Mouse (Mus musculus) forebrain, postnatal 0 days (tissue): ENCODE results near the gene Lcn12. TPM values are rescaled to one million over a fixed set of nuclear protein-coding genes. Genes with fewer than 3 reads are reported as not detected.

Source experiments
- ATAC-seq: fragments of 200-750 bp; cut with Nextera tagmentation; 2 replicates; pipeline ENCODE4 v1.8.0; 2017; ENCODE audit warnings: mild to moderate bottlenecking, moderate library complexity
- DNase-seq: peaks from one replicate; pipeline ENCODE4 v3.0.0-alpha.2; 2015
- H3K27ac ChIP-seq: fragments of 300-500 bp; sonication (generic); 2 replicates; pipeline ENCODE4 v1.5.1; 2014; ENCODE audit warnings: low read depth, mild to moderate bottlenecking, antibody characterized with exemption, low read length, moderate library complexity, mixed read lengths
- H3K27me3 ChIP-seq: fragments of 300-500 bp; sonication (generic); 2 replicates; pipeline ENCODE4 v1.6.1; 2014; ENCODE audit warnings: mild to moderate bottlenecking, low read length, mixed read lengths; ENCODE audit not compliant: insufficient read depth
- H3K36me3 ChIP-seq: fragments of 300-500 bp; sonication (generic); 2 replicates; pipeline ENCODE4 v1.6.1; 2014; ENCODE audit warnings: mild to moderate bottlenecking, moderate library complexity; ENCODE audit not compliant: insufficient read depth
- H3K4me1 ChIP-seq: fragments of 300-500 bp; sonication (generic); 2 replicates; pipeline ENCODE4 v1.6.1; 2014; ENCODE audit warnings: antibody characterized with exemption; ENCODE audit not compliant: insufficient read depth
- H3K4me2 ChIP-seq: fragments of 300-500 bp; sonication (generic); 2 replicates; pipeline ENCODE4 v1.6.1; 2014; ENCODE audit warnings: low read depth, mild to moderate bottlenecking, moderate library complexity
- H3K4me3 ChIP-seq: fragments of 300-500 bp; sonication (generic); 2 replicates; pipeline ENCODE4 v1.5.1; 2014; ENCODE audit warnings: low read depth, low read length, mixed read lengths
- H3K9ac ChIP-seq: fragments of 300-500 bp; sonication (generic); 2 replicates; pipeline ENCODE4 v1.6.1; 2014; ENCODE audit warnings: mild to moderate bottlenecking
- H3K9me3 ChIP-seq: fragments of 300-500 bp; sonication (generic); 2 replicates; pipeline ENCODE4 v1.6.1; 2016; ENCODE audit warnings: low read length
- CTCF ChIP-seq: sonication (generic); IDR thresholded peaks from 2 replicates; pipeline ENCODE4 v1.5.1; 2016; ENCODE audit warnings: antibody characterized with exemption, control low read depth, low read depth
- WGBS: fragments of 180-500 bp; shearing (Covaris S2); extraction: QIAGEN DNeasy Blood & Tissue Kit; methylation state at CpG from one replicate; pipeline ENCODE4 v1.1.7; 2014; 5-methylcytosine and 5-hydroxymethylcytosine counted together
- polyA plus RNA-seq: library from polyadenylated mRNA; unstranded; fragments of >200 nt; fragmentation: Nextera tagmentation; extraction: Ambion mirVana; gene quantifications from 2 replicates; pipeline ENCODE4 v1.2.1, GENCODE M21; 2015
- total RNA-seq: library from RNA; depleted of rRNA; stranded (reverse); fragments of >200 nt; gene quantifications from 2 replicates; pipeline ENCODE4 v1.2.3, GENCODE M21; 2014

Gene Lcn12
- total and polyA plus RNA-seq, 2 experiments from 2014 or later, result not detected

DNA sequence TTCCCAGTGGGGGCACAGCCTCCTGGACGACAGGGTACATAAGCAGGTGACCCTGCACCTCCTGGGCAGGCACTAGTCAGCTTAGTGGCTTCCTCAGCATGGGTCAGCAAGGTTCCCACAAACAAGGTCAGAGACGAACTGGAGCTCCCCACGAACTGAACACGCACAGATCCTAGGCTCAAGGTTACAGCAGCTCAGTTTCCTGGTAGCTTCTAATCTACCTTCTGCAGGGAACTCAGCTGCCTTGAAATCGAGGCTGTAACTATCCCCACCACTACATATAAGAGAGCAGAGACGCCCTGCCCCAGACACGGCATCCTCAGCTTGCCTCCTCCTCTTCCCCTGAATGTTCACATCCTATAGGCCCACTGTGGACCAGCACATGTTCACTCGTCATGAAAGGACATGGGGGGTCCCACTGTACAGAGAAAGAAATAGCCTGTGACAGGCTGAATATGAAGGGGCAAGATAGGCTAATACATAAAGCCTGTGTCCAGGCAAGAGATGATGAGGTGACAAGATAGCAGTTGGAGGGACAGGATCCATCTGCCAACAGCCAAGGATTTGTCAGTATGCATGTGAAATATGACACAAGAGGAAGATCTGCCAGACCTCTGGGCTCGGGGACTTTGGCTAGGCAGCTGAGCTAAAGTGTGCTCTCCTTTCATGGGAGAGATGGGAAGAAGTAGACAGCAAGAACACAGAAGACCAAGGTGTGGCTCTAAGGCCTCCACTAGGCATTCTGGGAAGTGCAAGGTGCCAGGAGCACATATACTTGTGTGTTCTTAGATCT lies 33.0 kb upstream of the Lcn12 start:
- TF ChIP-seq CTCF, result no peak
- Histone ChIP-seq H3K36me3 (peaks cover 64% of the 10 kb centered on the region), H3K27ac (no peak overlapping the region), H3K9ac (no peak overlapping the region), H3K4me2 (no peak overlapping the region), H3K4me1 (no peaks in the 10 kb centered on the region), H3K4me3 (no peak overlapping the region), H3K27me3 (no peaks in the 10 kb centered on the region), H3K9me3 (no peaks in the 10 kb centered on the region)
- no peak for ATAC-seq
- no peak for DNase-seq
- 93% methylated on average over 9 of the region's 9 CpGs for WGBS

- Histone ChIP-seq H3K9me3 (no peaks in the 10 kb centered on the region), H3K9ac (no peak overlapping the region), H3K36me3 (peaks cover 8% of the 10 kb centered on the region; the same call in 1 of the 2 replicates), H3K4me3 (no peak overlapping the region), H3K27me3 (no peaks in the 10 kb centered on the region), H3K4me2 (no peak overlapping the region), H3K27ac (no peak overlapping the region), H3K4me1 (no peaks in the 10 kb centered on the region)
- DNase-seq, result no peak
- TF ChIP-seq CTCF, result no peak
- 76% methylated on average over 3 of the region's 3 CpGs for WGBS
- no peak for ATAC-seq
Observed at GRCm38 (mm10) chr2:25509912-25510311, 16.2 kb upstream of the Lcn12 start.

GRCm38 (mm10) chr2:25506964-25507363 lies 13.3 kb upstream of the Lcn12 start:
- WGBS, result 35% methylated on average over 5 of the region's 5 CpGs
- H3K9me3 ChIP-seq, result no peaks in the 10 kb centered on the region
- no peak for DNase-seq
- no peak overlapping the region for H3K4me3 ChIP-seq
- H3K4me2 ChIP-seq, result no peak overlapping the region
- no peak overlapping the region for H3K9ac ChIP-seq
- ATAC-seq, result no peak
- peaks cover 1% of the 10 kb centered on the region; the same call in 1 of the 2 replicates for H3K4me1 ChIP-seq
- no peaks in the 10 kb centered on the region for H3K27me3 ChIP-seq
- H3K27ac ChIP-seq, result no peak overlapping the region
- peaks cover 35% of the 10 kb centered on the region for H3K36me3 ChIP-seq
- TF ChIP-seq CTCF, result peak; percentile 52

DNA sequence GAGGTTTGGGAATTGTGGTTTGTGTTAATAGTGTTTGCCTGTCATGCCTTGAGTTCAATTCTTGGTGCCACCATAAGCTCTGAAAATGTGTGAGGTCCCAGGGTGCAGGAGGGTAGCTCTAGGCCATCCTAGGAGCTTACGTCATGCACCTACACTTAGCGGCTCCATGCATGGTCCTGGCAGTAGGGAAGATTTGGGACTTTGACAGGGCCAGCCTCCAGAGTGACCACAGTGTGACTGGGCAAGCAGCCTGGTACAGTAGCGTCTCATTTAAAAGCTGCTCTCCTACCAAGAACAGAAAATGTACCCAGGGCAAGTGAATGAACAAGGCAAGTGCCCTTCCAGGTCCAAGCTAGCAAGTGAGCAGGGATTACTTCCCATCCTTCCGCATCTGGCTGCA lies 12.1 kb upstream of the Lcn12 start:
- Histone ChIP-seq H3K9ac (no peak overlapping the region), H3K9me3 (no peaks in the 10 kb centered on the region), H3K4me1 (peaks cover 9% of the 10 kb centered on the region), H3K36me3 (peaks cover 35% of the 10 kb centered on the region), H3K4me3 (no peak overlapping the region), H3K27ac (no peak overlapping the region), H3K4me2 (no peak overlapping the region), H3K27me3 (no peaks in the 10 kb centered on the region)
- ATAC-seq (no peak), DNase-seq (no peak)
- WGBS, result 93% methylated on average over 4 of the region's 4 CpGs
- no peak for TF ChIP-seq CTCF

- ATAC-seq, result no peak
- no peak for TF ChIP-seq CTCF
- no peak overlapping the region for H3K4me3 ChIP-seq
- no peak overlapping the region for H3K9ac ChIP-seq
- peaks cover 9% of the 10 kb centered on the region for H3K4me1 ChIP-seq
- H3K9me3 ChIP-seq, result no peaks in the 10 kb centered on the region
- WGBS, result 95% methylated on average over 1 of the region's 1 CpGs
- no peaks in the 10 kb centered on the region for H3K27me3 ChIP-seq
- peaks cover 35% of the 10 kb centered on the region for H3K36me3 ChIP-seq
- H3K27ac ChIP-seq, result no peak overlapping the region
- DNase-seq, result no peak
- no peak overlapping the region for H3K4me2 ChIP-seq
Observed at GRCm38 (mm10) chr2:25505000-25505399, 11.3 kb upstream of the Lcn12 start.

GRCm38 (mm10) chr2:25504538-25504937 lies 10.8 kb upstream of the Lcn12 start:
- Histone ChIP-seq H3K27me3 (no peaks in the 10 kb centered on the region), H3K4me2 (no peak overlapping the region), H3K9ac (no peak overlapping the region), H3K9me3 (no peaks in the 10 kb centered on the region), H3K4me3 (no peak overlapping the region), H3K27ac (no peak overlapping the region), H3K4me1 (peaks cover 9% of the 10 kb centered on the region), H3K36me3 (peaks cover 35% of the 10 kb centered on the region)
- DNase-seq (no peak), ATAC-seq (no peak)
- WGBS, result 97% methylated on average over 19 of the region's 19 CpGs
- TF ChIP-seq CTCF, result no peak

- no peaks in the 10 kb centered on the region for H3K9me3 ChIP-seq
- DNase-seq (no peak), ATAC-seq (no peak)
- H3K36me3 ChIP-seq, result peaks cover 35% of the 10 kb centered on the region
- TF ChIP-seq CTCF, result no peak
- H3K9ac ChIP-seq, result no peak overlapping the region
- H3K27me3 ChIP-seq, result no peaks in the 10 kb centered on the region
- H3K27ac ChIP-seq, result no peak overlapping the region
- H3K4me3 ChIP-seq, result no peak overlapping the region
- H3K4me2 ChIP-seq, result no peak overlapping the region
- 87% methylated on average over 3 of the region's 3 CpGs for WGBS
- peaks cover 9% of the 10 kb centered on the region for H3K4me1 ChIP-seq
Observed at GRCm38 (mm10) chr2:25502726-25503125, 9.0 kb upstream of the Lcn12 start.
